Mouse (Mus musculus) bone marrow macrophage, adult 2 months (primary cell): ENCODE results near the gene Ppan.

Experiments used
- CTCF ChIP-seq: IDR thresholded peaks from 2 replicates; pipeline ENCODE4 v1.5.1; 2012; ENCODE audit warnings: low read depth, mild to moderate bottlenecking, low read length, moderate library complexity
- POLR2A ChIP-seq: IDR thresholded peaks from 2 replicates; pipeline ENCODE4 v1.6.1; 2012; ENCODE audit warnings: mild to moderate bottlenecking, low read depth, low read length, borderline replicate concordance

DNA sequence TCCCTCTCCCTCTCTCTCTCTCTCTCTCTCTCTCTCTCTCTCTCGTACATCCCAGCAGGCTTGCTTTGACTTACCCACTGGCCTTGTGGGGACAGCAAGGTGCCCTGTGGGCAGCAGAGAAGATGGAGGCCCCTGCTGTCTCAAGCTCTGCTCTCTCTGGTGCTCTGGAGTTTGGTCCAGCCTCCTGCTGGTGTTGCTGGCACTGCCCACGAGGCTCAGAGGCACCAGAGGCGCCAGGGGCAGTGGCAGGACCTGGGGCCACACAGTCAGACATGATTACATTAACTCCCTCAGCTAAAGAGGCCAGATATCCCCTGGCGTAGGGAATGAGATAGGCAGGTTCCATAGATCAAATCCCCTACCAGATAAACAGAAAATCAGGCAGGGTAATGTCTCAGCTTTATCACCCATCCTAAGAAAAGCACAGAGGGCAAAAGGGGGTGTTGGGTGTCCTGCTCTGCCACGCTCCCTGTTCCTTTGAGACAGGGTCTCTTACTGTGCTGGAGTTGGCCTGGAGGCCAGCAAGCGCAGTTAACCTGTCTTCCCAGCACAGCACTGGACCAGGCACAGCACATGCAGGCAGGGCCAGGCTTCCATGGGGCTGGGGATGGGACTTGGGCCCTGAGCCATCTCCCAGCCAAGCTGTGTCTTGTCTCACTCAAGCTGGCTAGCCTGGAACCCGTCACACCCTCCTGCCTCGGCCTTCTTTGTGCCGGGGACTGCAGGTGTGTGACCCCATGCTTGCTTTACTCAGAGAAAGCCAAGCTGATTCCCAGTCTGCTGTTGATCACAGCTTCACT lies 11.5 kb upstream of the Ppan start:
- TF ChIP-seq POLR2A: no peak
- no peak for TF ChIP-seq CTCF
